In genomic region chr7:78826682-78827385, GRCm38 (mm10) we compare ENCODE assay signal across 9 mouse cellular contexts. TPM values are rescaled to one million over a fixed set of nuclear protein-coding genes. Genes with fewer than 3 reads are reported as not detected.
DNase-seq lines count a peak whose midpoint lies in the region; ATAC-seq lines count a peak whose summit lies in the region.
"Had no signal": no experiment of that assay in that cellular context is flagged by ENCODE, and none has a peak within 500 bp of the region (broad histone marks: within the 10 kb centered on the region; RNA-seq: fewer than 3 reads in every experiment).

No protein-coding gene starts in this region.

- no peak overlapping the region for H3K9ac ChIP-seq in forebrain, embryonic 12.5 days
- H3K9ac ChIP-seq: liver, embryonic 15.5 days had no signal

- peak; percentile 87 for ATAC-seq in forebrain, embryonic 12.5 days (ENCODE audit: low FRiP score)

- 62% methylated on average over 9 of the region's 9 CpGs for WGBS in forebrain, embryonic 12.5 days
- 73% methylated on average over 9 of the region's 9 CpGs for WGBS in forebrain, embryonic 10.5 days

- H3K4me1 ChIP-seq in forebrain, embryonic 12.5 days: no peaks in the 10 kb centered on the region
- no peaks in the 10 kb centered on the region for H3K4me1 ChIP-seq in forebrain, embryonic 10.5 days
- H3K4me1 ChIP-seq: liver, embryonic 15.5 days had no signal

- no peak for DNase-seq in forebrain, embryonic 10.5 days (ENCODE audit: extremely low spot score, low spot score)
- DNase-seq in ovary, postnatal 36 days (ENCODE audit: low spot score): peak; percentile 15
- no peak for DNase-seq in ovary, postnatal 14 days (ENCODE audit: low spot score)
- peak; percentile 65 for DNase-seq in lung, postnatal 10 days
- peak; percentile 52 for DNase-seq in testis, postnatal 10 days (ENCODE audit: low spot score)
- DNase-seq in urinary bladder, postnatal 14 days (ENCODE audit: low spot score): no peak
- no peak for DNase-seq in cerebellum, adult 18-20 months

- H3K4me3 ChIP-seq in forebrain, embryonic 12.5 days (replicated peaks): no peak overlapping the region
- no peak overlapping the region for H3K4me3 ChIP-seq in forebrain, embryonic 10.5 days
- H3K4me3 ChIP-seq: liver, embryonic 15.5 days had no signal

- H3K36me3 ChIP-seq in forebrain, embryonic 12.5 days (replicated peaks): peaks cover 24% of the 10 kb centered on the region
- H3K36me3 ChIP-seq in forebrain, embryonic 10.5 days (replicated peaks): peaks cover 75% of the 10 kb centered on the region

- peak overlapping the region; percentile 54 for H3K27ac ChIP-seq in forebrain, embryonic 12.5 days
- H3K27ac ChIP-seq in forebrain, embryonic 10.5 days: no peak overlapping the region
- H3K27ac ChIP-seq: liver, embryonic 15.5 days had no signal

- H3K9me3 ChIP-seq in forebrain, embryonic 12.5 days: no peaks in the 10 kb centered on the region
- H3K9me3 ChIP-seq in forebrain, embryonic 10.5 days: no peaks in the 10 kb centered on the region
- H3K9me3 ChIP-seq: liver, embryonic 15.5 days had no signal

- H3K4me2 ChIP-seq in forebrain, embryonic 12.5 days: no peak overlapping the region
- H3K4me2 ChIP-seq: liver, embryonic 15.5 days had no signal

- no peaks in the 10 kb centered on the region for H3K27me3 ChIP-seq in forebrain, embryonic 12.5 days
- H3K27me3 ChIP-seq in forebrain, embryonic 10.5 days (ENCODE audit: poor library complexity, severe bottlenecking): no peaks in the 10 kb centered on the region
- H3K27me3 ChIP-seq: liver, embryonic 15.5 days had no signal

RNA-seq across cellular contexts. Expression of gene Det1, which starts 20.2 kb away (rescaled TPM):
- 22.2 and 23.3 TPM in 2 replicates for polyA plus RNA-seq in forebrain, embryonic 12.5 days (2016; fragmentation: Nextera tagmentation; extraction: Ambion mirVana)
- polyA plus RNA-seq in forebrain, embryonic 10.5 days (2016; fragmentation: Nextera tagmentation; extraction: Ambion mirVana): 23.4 and 24.2 TPM in 2 replicates

RNA-seq across cellular contexts. Expression of gene Mrpl46, which starts 43.5 kb away (rescaled TPM):
- polyA plus RNA-seq in forebrain, embryonic 12.5 days (2016; fragmentation: Nextera tagmentation; extraction: Ambion mirVana): 66.8 and 67.3 TPM in 2 replicates
- 85.9 and 86.2 TPM in 2 replicates for polyA plus RNA-seq in forebrain, embryonic 10.5 days (2016; fragmentation: Nextera tagmentation; extraction: Ambion mirVana)

RNA-seq across cellular contexts. Expression of gene Mrps11, which starts 43.9 kb away (rescaled TPM):
- 68.3 and 72.6 TPM in 2 replicates for polyA plus RNA-seq in forebrain, embryonic 12.5 days (2016; fragmentation: Nextera tagmentation; extraction: Ambion mirVana)
- 87.0 and 90.5 TPM in 2 replicates for polyA plus RNA-seq in forebrain, embryonic 10.5 days (2016; fragmentation: Nextera tagmentation; extraction: Ambion mirVana)

Comparison
In these comparisons a context has a peak if more than half of its experiments do, and no peak if none do; other contexts are left out.
1. DNase-seq: peak in ovary, postnatal 36 days (single experiment), lung, postnatal 10 days (single experiment) and testis, postnatal 10 days (single experiment); none in forebrain, embryonic 10.5 days (single experiment), ovary, postnatal 14 days (single experiment), urinary bladder, postnatal 14 days (single experiment) and cerebellum, adult 18-20 months (0 of 2).